Mouse (Mus musculus) olfactory bulb, adult 2 months (tissue): ENCODE measurements around the gene Syn3. TPM values are rescaled to one million over a fixed set of nuclear protein-coding genes. Genes with fewer than 3 reads are reported as not detected.

Experiments used
- H3K27ac ChIP-seq: fragments of 200-500 bp; 2 replicates; pipeline ENCODE4 v1.5.1; 2012; ENCODE audit warnings: low read depth, low read length; ENCODE audit not compliant: insufficient read depth
- H3K4me1 ChIP-seq: fragments of 200-500 bp; 2 replicates; pipeline ENCODE4 v1.6.1; 2012; ENCODE audit warnings: low read length; ENCODE audit not compliant: control insufficient read depth, insufficient read depth
- H3K4me3 ChIP-seq: fragments of 200-500 bp; 2 replicates; pipeline ENCODE4 v1.5.1; 2012; ENCODE audit warnings: mild to moderate bottlenecking, low read depth, low read length, moderate library complexity; ENCODE audit not compliant: insufficient read depth
- CTCF ChIP-seq: fragments of 200-500 bp; IDR thresholded peaks from 2 replicates; pipeline ENCODE4 v1.5.1; 2012; ENCODE audit warnings: low read depth, mild to moderate bottlenecking, low read length, moderate library complexity; ENCODE audit not compliant: insufficient read depth
- POLR2A ChIP-seq: fragments of 200-500 bp; IDR thresholded peaks from 2 replicates; pipeline ENCODE4 v1.6.1; 2012; ENCODE audit warnings: mild to moderate bottlenecking, low read depth, low read length, moderate library complexity; ENCODE audit not compliant: insufficient read depth
- whole genome bisulfite sequencing: fragments of 180-500 bp; shearing (Covaris S2); methylation state at CpG from one replicate; pipeline ENCODE4 v1.1.7; 2018; 5-methylcytosine and 5-hydroxymethylcytosine counted together
- polyA plus RNA-seq: library from polyadenylated mRNA; stranded (reverse); fragments of >200 nt; gene quantifications from 2 replicates; pipeline ENCODE4 v1.2.4, GENCODE M21; 2012; ENCODE audit warnings: low replicate concordance; ENCODE audit not compliant: missing spikeins, insufficient read depth, insufficient read length

Gene Syn3
- polyA plus RNA-seq, 1 experiment: not detected

- WGBS: 43% methylated on average over 2 of the region's 2 CpGs
- TF ChIP-seq POLR2A: no peak
- no peak for TF ChIP-seq CTCF
- peak overlapping the region; percentile 84 for H3K27ac ChIP-seq
- no peak overlapping the region for H3K4me3 ChIP-seq
- H3K4me1 ChIP-seq: peaks cover 10% of the 10 kb centered on the region
These were observed 6.4 kb downstream of the Syn3 start for GRCm38 (mm10) chr10:86492089-86492907.

DNA sequence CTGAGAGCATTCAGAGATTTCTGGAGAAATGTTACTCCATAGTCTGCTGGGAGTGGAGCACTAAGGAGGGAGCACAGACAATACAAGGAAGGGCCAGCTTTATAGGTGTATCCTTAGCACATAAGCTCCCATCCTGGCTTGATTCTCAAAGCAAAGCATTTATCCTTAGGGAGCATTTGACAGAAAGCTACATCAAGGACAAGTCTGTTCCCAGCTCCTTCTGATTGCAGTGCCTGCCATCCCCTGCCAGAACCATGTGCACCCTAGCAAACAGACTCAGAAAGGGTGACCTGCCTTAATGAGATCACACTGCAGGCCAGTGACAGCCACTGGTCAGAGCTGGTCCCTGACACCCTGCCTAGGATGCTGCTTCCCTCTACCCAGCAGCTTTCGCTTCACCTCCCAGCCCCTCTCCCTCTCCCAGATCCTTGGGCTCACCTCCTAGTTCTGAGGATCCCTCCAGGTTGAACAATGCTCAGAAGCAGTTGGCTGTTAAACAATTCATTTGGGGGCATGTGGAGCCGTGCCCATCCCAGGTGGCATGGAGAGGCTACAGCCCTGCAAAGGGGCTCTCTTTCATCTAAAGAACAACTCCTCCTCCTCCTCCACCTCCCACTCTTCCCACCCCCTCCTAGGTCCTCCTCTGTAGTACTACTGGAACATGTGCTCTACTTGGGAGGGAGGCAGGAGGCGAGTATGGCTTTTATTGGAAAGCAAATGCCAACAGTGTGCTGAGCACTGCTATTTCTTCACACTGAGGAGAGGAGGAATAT is 7.2 kb downstream of the Syn3 start:
- 7% methylated on average over 3 of the region's 3 CpGs for WGBS
- peak overlapping the region; percentile 84 for H3K27ac ChIP-seq
- H3K4me1 ChIP-seq: peaks cover 8% of the 10 kb centered on the region
- no peak for TF ChIP-seq POLR2A
- no peak for TF ChIP-seq CTCF
- H3K4me3 ChIP-seq: peak overlapping the region; percentile 48

GRCm38 (mm10) chr10:86488544-86488943 is 10.2 kb downstream of the Syn3 start:
- Histone ChIP-seq H3K4me1 (peaks cover 7% of the 10 kb centered on the region), H3K4me3 (no peak overlapping the region), H3K27ac (no peak overlapping the region)
- TF ChIP-seq CTCF (no peak), POLR2A (no peak)
- WGBS: 92% methylated on average over 5 of the region's 5 CpGs

DNA sequence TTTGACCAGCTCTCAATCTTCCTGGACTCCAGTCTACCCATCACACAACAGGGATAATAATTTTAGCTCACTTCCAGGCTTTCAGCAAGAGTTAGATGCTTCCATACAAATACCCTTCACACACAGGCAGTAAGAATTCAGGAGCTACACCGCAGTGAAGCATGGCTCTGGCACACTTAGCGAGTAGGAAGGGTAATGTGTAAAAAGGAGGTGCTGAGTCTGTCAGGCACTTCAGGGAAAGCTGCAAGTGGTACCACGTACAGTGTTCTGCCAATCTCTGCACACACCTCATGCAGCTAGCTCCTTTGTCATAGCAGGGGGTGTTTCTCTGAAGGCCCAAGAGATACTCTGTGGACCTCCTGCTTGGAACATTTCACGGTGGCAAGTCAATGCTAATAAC is 12.7 kb downstream of the Syn3 start:
- Histone ChIP-seq H3K4me3 (no peak overlapping the region), H3K27ac (no peak overlapping the region), H3K4me1 (no peaks in the 10 kb centered on the region)
- TF ChIP-seq POLR2A: no peak
- no peak for TF ChIP-seq CTCF
- 63% methylated on average over 4 of the region's 4 CpGs for WGBS

DNA sequence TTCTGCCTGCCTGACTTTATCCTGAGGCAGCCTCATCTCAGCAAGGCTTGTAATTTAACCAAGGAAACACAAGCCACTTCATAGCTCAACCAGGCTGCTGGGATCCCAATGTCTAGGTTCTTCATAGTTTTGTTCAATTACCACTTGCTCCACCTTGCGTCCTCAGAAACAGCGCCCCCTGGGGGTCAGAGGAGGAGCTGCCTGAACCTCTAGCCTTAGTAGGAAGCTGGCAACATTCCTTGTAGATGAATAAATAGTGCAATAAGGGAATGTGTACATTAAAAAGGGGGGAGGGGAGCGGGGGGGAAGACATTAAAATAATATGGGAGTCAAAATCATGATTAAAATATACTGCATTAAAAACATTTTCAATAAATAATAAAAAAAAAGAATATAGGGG is 14.7 kb downstream of the Syn3 start:
- WGBS: 33% methylated on average over 3 of the region's 3 CpGs
- Histone ChIP-seq H3K4me1 (no peaks in the 10 kb centered on the region), H3K4me3 (no peak overlapping the region), H3K27ac (no peak overlapping the region)
- no peak for TF ChIP-seq CTCF
- TF ChIP-seq POLR2A: no peak

DNA sequence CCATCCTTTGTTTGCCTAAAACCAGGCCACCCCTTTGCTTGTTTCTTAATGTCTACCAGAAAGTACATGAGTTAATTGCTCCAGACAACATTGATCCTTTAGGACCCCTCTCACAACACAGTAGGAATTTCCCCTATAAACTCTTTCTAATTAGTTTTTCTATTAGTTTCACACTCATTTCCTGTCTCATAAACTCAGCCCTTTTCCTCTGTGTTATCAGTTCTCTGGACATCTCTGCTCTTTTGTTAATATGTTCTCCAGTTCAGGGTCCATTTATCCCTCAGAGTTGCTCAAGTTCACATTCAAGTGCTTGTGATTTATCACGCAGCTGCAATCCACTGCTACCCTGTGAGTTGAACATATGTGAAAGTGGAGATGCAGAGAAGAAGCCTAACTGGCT is 16.2 kb downstream of the Syn3 start:
- Histone ChIP-seq H3K4me1 (no peaks in the 10 kb centered on the region), H3K27ac (no peak overlapping the region), H3K4me3 (no peak overlapping the region)
- no peak for TF ChIP-seq CTCF
- no peak for TF ChIP-seq POLR2A
- WGBS: 71% methylated on average over 1 of the region's 1 CpGs

GRCm38 (mm10) chr10:86480711-86481110 is 18.0 kb downstream of the Syn3 start:
- no peak overlapping the region for H3K4me3 ChIP-seq
- peak overlapping the region; percentile 32; the same call in 1 of the 2 replicates for H3K27ac ChIP-seq
- TF ChIP-seq CTCF: no peak
- no peak for TF ChIP-seq POLR2A
- no peaks in the 10 kb centered on the region for H3K4me1 ChIP-seq
- 64% methylated on average over 6 of the region's 6 CpGs for WGBS

GRCm38 (mm10) chr10:86479718-86480121 is 19.0 kb downstream of the Syn3 start:
- H3K4me3 ChIP-seq: no peak overlapping the region
- no peaks in the 10 kb centered on the region for H3K4me1 ChIP-seq
- TF ChIP-seq POLR2A (no peak), CTCF (no peak)
- no peak overlapping the region for H3K27ac ChIP-seq
- 49% methylated on average over 4 of the region's 4 CpGs for WGBS

- Histone ChIP-seq H3K27ac (no peak overlapping the region), H3K4me1 (no peaks in the 10 kb centered on the region), H3K4me3 (no peak overlapping the region)
- no peak for TF ChIP-seq CTCF
- no peak for TF ChIP-seq POLR2A
- WGBS: 82% methylated on average over 7 of the region's 7 CpGs
These were observed 22.0 kb downstream of the Syn3 start for GRCm38 (mm10) chr10:86476720-86477119.
